Mouse (Mus musculus) kidney, postnatal 0 days (tissue): Measurements from ENCODE around the gene Popdc2. TPM values are rescaled to one million over a fixed set of nuclear protein-coding genes. Genes with fewer than 3 reads are reported as not detected.

Experiments used
- ATAC-seq: fragments of 200-750 bp; cut with Nextera tagmentation; replicated peaks from 2 replicates; pipeline ENCODE4 v1.8.0; 2017; ENCODE audit warnings: low read depth, moderate number of reproducible peaks, moderate TSS enrichment, moderate library complexity; ENCODE audit not compliant: low FRiP score
- DNase-seq: peaks from one replicate; pipeline ENCODE4 v3.0.0-alpha.2; 2016; ENCODE audit warnings: low spot score
- H3K27ac ChIP-seq: fragments of 300-500 bp; sonication (generic); 2 replicates; pipeline ENCODE4 v1.5.1; 2014; ENCODE audit warnings: mild to moderate bottlenecking
- H3K27me3 ChIP-seq: fragments of 300-500 bp; sonication (generic); 2 replicates; pipeline ENCODE4 v1.6.1; 2014; ENCODE audit warnings: low read length, mixed read lengths; ENCODE audit not compliant: insufficient read depth
- H3K36me3 ChIP-seq: fragments of 300-500 bp; sonication (generic); 2 replicates; pipeline ENCODE4 v1.6.1; 2014; ENCODE audit warnings: low read length, mixed read lengths; ENCODE audit not compliant: insufficient read depth
- H3K4me1 ChIP-seq: fragments of 300-500 bp; sonication (generic); replicated peaks from 2 replicates; pipeline ENCODE4 v1.6.1; 2014; ENCODE audit warnings: antibody characterized with exemption, low read length, mixed read lengths; ENCODE audit not compliant: insufficient read depth
- H3K4me2 ChIP-seq: fragments of 300-500 bp; sonication (generic); 2 replicates; pipeline ENCODE4 v1.6.1; 2014; ENCODE audit warnings: mild to moderate bottlenecking, low read length, moderate library complexity, mixed read lengths
- H3K4me3 ChIP-seq: fragments of 300-500 bp; sonication (generic); replicated peaks from 2 replicates; pipeline ENCODE4 v1.5.1; 2014; ENCODE audit warnings: low read depth, low read length
- H3K9ac ChIP-seq: fragments of 300-500 bp; sonication (generic); 2 replicates; pipeline ENCODE4 v1.6.1; 2014; ENCODE audit warnings: low read depth, low read length
- H3K9me3 ChIP-seq: fragments of 300-500 bp; sonication (generic); replicated peaks from 2 replicates; pipeline ENCODE4 v1.6.1; 2016; ENCODE audit warnings: low read length, inconsistent platforms, mixed read lengths
- CTCF ChIP-seq: IDR thresholded peaks from 2 replicates; pipeline ENCODE4 v1.5.1; 2016; ENCODE audit warnings: antibody characterized with exemption, low read depth, mild to moderate bottlenecking, moderate library complexity
- WGBS: fragments of 180-500 bp; shearing (Covaris S2); extraction: QIAGEN DNeasy Blood & Tissue Kit; methylation state at CpG from one replicate; pipeline ENCODE4 v1.1.7; 2014; 5-methylcytosine and 5-hydroxymethylcytosine counted together
- polyA plus RNA-seq: library from polyadenylated mRNA; unstranded; fragments of >200 nt; fragmentation: Nextera tagmentation; extraction: Ambion mirVana; gene quantifications from 2 replicates; pipeline ENCODE4 v1.2.1, GENCODE M21; 2015

The Popdc2 gene
- polyA plus RNA-seq, result 0.46 and 0.55 TPM in 2 replicates

DNA sequence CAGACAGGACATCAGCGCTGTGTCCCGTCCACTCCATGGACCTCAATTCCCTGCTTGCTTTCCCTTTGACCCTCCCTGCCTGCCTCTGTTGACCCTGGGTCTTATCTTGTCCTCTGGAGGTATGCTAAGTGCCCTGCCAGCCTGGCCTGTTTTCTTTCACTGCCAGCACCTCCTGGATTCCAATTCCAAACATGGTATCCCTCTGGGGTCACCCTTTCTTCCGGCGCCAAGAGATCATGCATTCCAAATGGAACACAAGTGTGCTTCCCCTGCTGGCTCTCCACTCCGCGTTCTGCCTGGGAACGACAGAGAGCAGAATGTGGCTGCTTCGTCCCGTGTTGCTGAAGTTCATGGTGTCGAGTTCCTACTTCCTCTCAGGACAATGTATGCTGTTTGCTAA, at the start of gene Popdc2:
TSS of gene Popdc2 (plus strand) at position 277 of the 400 bp plus-strand sequence.
- H3K27ac ChIP-seq, result no peak within 1 kb of the TSS
- H3K4me2 ChIP-seq, result no peak within 1 kb of the TSS
- H3K9ac ChIP-seq, result no peak within 1 kb of the TSS

GRCm38 (mm10) chr16:38318492-38318891, 43.5 kb upstream of the Popdc2 start:
- H3K36me3 ChIP-seq, result no peaks in the 10 kb centered on the region
- H3K4me2 ChIP-seq, result no peak overlapping the region
- TF ChIP-seq CTCF, result no peak
- H3K27ac ChIP-seq, result no peak overlapping the region
- no peaks in the 10 kb centered on the region for H3K27me3 ChIP-seq
- H3K4me3 ChIP-seq, result no peak overlapping the region
- ATAC-seq, result no peak
- 63% methylated on average over 9 of the region's 9 CpGs for WGBS
- H3K9me3 ChIP-seq, result no peaks in the 10 kb centered on the region
- DNase-seq, result no peak
- H3K9ac ChIP-seq, result no peak overlapping the region
- H3K4me1 ChIP-seq, result no peaks in the 10 kb centered on the region

More for the DNA sequence above, at the start of gene Popdc2:
- Histone ChIP-seq H3K4me3 (no peak within 1 kb of the TSS), H3K27me3 (no peaks in the 10 kb centered on the region), H3K36me3 (0 out of 2 replicates have a peak, but pooled peaks cover under 1% of the 10 kb centered on the region), H3K9me3 (no peaks in the 10 kb centered on the region), H3K4me1 (0 out of 2 replicates have a peak, but pooled peaks cover 3% of the 10 kb centered on the region)
- DNase-seq, result no peak
- TF ChIP-seq CTCF, result no peak
- ATAC-seq, result no peak
- 36% methylated on average over 10 of the region's 10 CpGs for WGBS

DNA sequence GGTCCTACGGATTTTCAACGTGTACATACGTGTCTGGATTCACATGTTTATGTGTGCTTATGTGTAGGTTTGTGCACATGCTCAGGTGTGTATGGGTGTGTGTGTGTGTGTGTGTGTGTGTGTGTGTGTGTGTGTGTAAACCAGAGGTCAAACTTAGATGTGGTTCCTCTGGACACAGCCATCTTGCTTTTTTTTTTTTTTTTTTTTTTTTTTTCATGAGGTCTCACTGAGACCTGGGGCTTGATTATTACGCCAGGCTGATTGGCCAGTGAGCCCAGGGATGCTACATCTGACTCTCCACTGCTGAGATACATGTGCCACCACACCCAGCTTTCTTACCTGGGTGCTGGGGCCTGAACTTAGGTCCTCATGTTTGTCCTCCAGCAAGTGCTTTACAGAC, 42.9 kb upstream of the Popdc2 start:
- no peak overlapping the region for H3K9ac ChIP-seq
- H3K27me3 ChIP-seq, result no peaks in the 10 kb centered on the region
- DNase-seq, result no peak
- H3K4me1 ChIP-seq, result no peaks in the 10 kb centered on the region
- H3K4me2 ChIP-seq, result no peak overlapping the region
- no peak for TF ChIP-seq CTCF
- 99% methylated on average over 4 of the region's 4 CpGs for WGBS
- no peak for ATAC-seq
- H3K27ac ChIP-seq, result no peak overlapping the region
- no peaks in the 10 kb centered on the region for H3K9me3 ChIP-seq
- H3K36me3 ChIP-seq, result no peaks in the 10 kb centered on the region
- H3K4me3 ChIP-seq, result no peak overlapping the region

DNA sequence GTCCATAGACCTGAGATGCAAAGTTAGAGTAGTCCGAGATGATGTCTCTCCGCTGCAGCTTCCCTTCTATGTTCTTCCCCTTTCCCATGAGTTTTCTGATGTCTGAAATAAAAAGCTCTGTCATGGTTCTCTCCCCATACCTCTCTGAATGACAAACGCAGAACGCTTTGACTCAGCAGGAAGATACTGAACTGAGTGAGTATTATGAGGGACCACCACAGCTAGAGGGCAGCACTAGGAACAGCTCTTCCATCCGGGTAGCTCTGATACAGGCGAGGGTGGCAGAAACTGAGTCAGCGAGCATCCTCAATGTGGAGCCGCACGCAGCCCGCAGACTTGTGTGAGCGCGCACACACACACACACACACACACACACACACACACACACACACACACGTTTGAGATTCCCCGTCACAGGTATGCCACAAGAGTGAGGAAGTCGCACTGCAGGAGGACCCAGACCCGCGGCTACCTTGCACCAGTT, 40.5 kb upstream of the Popdc2 start:
- H3K4me2 ChIP-seq, result no peak overlapping the region
- H3K9me3 ChIP-seq, result no peaks in the 10 kb centered on the region
- H3K27me3 ChIP-seq, result no peaks in the 10 kb centered on the region
- ATAC-seq (no peak), DNase-seq (peak; percentile 46)
- H3K27ac ChIP-seq, result no peak overlapping the region
- WGBS, result 43% methylated on average over 17 of the region's 17 CpGs
- no peaks in the 10 kb centered on the region for H3K4me1 ChIP-seq
- H3K36me3 ChIP-seq, result no peaks in the 10 kb centered on the region
- peak; percentile 71 for TF ChIP-seq CTCF
- H3K4me3 ChIP-seq, result no peak overlapping the region
- H3K9ac ChIP-seq, result no peak overlapping the region

DNA sequence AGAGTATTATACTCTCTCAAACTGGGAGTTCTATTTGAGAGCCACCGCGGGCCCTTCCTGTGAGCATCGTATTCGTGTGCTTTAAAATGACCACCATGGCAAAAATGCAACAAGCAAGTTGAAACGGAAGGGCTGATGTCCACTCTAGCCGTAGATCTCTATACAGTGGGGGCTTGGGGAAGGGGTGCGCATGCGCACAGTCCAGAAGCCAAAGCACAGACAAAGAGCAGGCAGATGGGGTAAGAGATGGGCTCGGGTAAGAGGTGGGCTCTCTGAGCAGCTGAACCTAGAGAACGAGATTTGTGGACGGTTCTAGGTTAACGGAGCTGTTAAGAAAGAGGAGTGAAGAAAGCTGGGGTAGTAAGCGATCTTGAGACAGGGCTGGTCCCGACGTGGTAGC, 37.7 kb upstream of the Popdc2 start:
- 91% methylated on average over 15 of the region's 15 CpGs for WGBS

GRCm38 (mm10) chr16:38326778-38327397, 35.1 kb upstream of the Popdc2 start:
- no peak overlapping the region for H3K4me2 ChIP-seq
- H3K9me3 ChIP-seq, result no peaks in the 10 kb centered on the region
- H3K36me3 ChIP-seq, result no peaks in the 10 kb centered on the region
- H3K4me3 ChIP-seq, result no peak overlapping the region
- no peak for ATAC-seq
- TF ChIP-seq CTCF, result no peak
- no peak for DNase-seq
- no peak overlapping the region for H3K9ac ChIP-seq
- 87% methylated on average over 11 of the region's 11 CpGs for WGBS
- no peaks in the 10 kb centered on the region for H3K27me3 ChIP-seq
- H3K4me1 ChIP-seq, result no peaks in the 10 kb centered on the region
- H3K27ac ChIP-seq, result no peak overlapping the region

More for the DNA sequence above, 37.7 kb upstream of the Popdc2 start:
- Histone ChIP-seq H3K9ac (no peak overlapping the region), H3K4me2 (no peak overlapping the region), H3K4me3 (no peak overlapping the region), H3K27me3 (no peaks in the 10 kb centered on the region), H3K36me3 (no peaks in the 10 kb centered on the region), H3K4me1 (no peaks in the 10 kb centered on the region), H3K27ac (no peak overlapping the region), H3K9me3 (no peaks in the 10 kb centered on the region)
- no peak for TF ChIP-seq CTCF
- no peak for ATAC-seq
- no peak for DNase-seq
